Mouse (Mus musculus): Measurements from ENCODE around the gene Aplp1. TPM values are rescaled to one million over a fixed set of nuclear protein-coding genes. Genes with fewer than 3 reads are reported as not detected.

Gene Aplp1
- polyA plus RNA-seq, 2 experiments = 2.9 to 3.5 TPM

DNA sequence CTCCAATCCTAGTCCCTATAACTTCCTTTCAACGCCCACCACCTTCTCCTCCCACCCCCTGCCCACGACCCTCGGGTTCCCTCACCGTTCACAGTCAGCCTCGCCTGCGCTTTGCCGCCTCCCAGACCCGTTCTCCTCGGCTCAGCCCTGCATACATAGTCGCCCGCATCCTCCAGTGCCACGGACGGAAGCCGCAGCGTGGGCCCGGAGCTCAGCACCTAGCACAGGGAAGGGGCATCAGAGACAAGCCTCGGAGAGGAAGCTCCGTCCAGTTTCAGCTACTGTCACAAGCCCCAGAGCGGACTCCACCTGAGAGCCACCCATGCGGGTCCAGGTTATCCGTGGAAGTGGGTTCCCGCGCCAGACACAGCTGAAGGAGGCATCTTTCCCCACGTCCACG, 8.0 kb upstream of the Aplp1 start:
- Histone ChIP-seq H3K27me3 (ENCODE audit: control insufficient read depth, insufficient read depth, low read length) (peaks cover 53% of the 10 kb centered on the region), H3K9ac (replicated peaks) (no peak overlapping the region), H3K4me1 (replicated peaks; ENCODE audit: control insufficient read depth in 2 of 2, insufficient read depth in 2 of 2, low read length in 1 of 2) (no peaks in the 10 kb centered on the region), H3K27ac (no peak overlapping the region), H3K4me2 (ENCODE audit: low read depth) (no peak overlapping the region; the same call in 1 of the 2 replicates), H3K9me3 (ENCODE audit: control insufficient read depth, low read length) (no peaks in the 10 kb centered on the region), H3K4me3 (ENCODE audit: insufficient read depth in 1 of 2, low read depth in 2 of 2, low read length in 2 of 2) (no peak overlapping the region), H3K36me3 (replicated peaks; ENCODE audit: control insufficient read depth, insufficient read depth, low read depth) (no peaks in the 10 kb centered on the region)
- DNase-seq (ENCODE audit: low read depth in 3 of 3, low spot score in 3 of 3) = no peak
- 18% methylated on average over 25 of the region's 25 CpGs for WGBS (ENCODE audit: insufficient replicate concordance)
- no peak for ATAC-seq (ENCODE audit: insufficient read depth)
- no peak for TF ChIP-seq CTCF (IDR thresholded peaks at IDR 0.05; ENCODE audit: low read depth)
- TF ChIP-seq EP300 (IDR thresholded peaks at IDR 0.05; ENCODE audit: low read depth) = no peak

GRCm38 (mm10) chr7:30450241-30450640, 4.9 kb upstream of the Aplp1 start:
- no peak overlapping the region for H3K4me3 ChIP-seq (ENCODE audit: insufficient read depth in 1 of 2, low read depth in 2 of 2, low read length in 2 of 2)
- WGBS (ENCODE audit: insufficient replicate concordance) = 50% methylated on average over 7 of the region's 7 CpGs
- no peak for DNase-seq (ENCODE audit: low read depth in 3 of 3, low spot score in 3 of 3)
- H3K9ac ChIP-seq (replicated peaks) = no peak overlapping the region
- no peak overlapping the region for H3K27ac ChIP-seq
- no peak for ATAC-seq (ENCODE audit: insufficient read depth)
- H3K27me3 ChIP-seq (ENCODE audit: control insufficient read depth, insufficient read depth, low read length) = peaks cover 31% of the 10 kb centered on the region
- TF ChIP-seq CTCF (IDR thresholded peaks at IDR 0.05; ENCODE audit: low read depth) (no peak), EP300 (IDR thresholded peaks at IDR 0.05; ENCODE audit: low read depth) (no peak)
- H3K4me1 ChIP-seq (replicated peaks; ENCODE audit: control insufficient read depth in 2 of 2, insufficient read depth in 2 of 2, low read length in 1 of 2) = no peaks in the 10 kb centered on the region
- H3K36me3 ChIP-seq (replicated peaks; ENCODE audit: control insufficient read depth, insufficient read depth, low read depth) = no peaks in the 10 kb centered on the region
- H3K9me3 ChIP-seq (ENCODE audit: control insufficient read depth, low read length) = no peaks in the 10 kb centered on the region
- H3K4me2 ChIP-seq (ENCODE audit: low read depth) = no peak overlapping the region

- Histone ChIP-seq H3K9ac (replicated peaks) (no peak overlapping the region), H3K4me3 (ENCODE audit: insufficient read depth in 1 of 2, low read depth in 2 of 2, low read length in 2 of 2) (peak overlapping the region; percentile 24 to 58; a peak in 3 of 4 replicates)
- no peak for DNase-seq (ENCODE audit: low read depth in 3 of 3, low spot score in 3 of 3)
Measured at GRCm38 (mm10) chr7:30444154-30444970, 973 bp downstream of the Aplp1 start.

GRCm38 (mm10) chr7:30443696-30444095, 1.6 kb downstream of the Aplp1 start:
- H3K9ac ChIP-seq (replicated peaks) = no peak overlapping the region
- DNase-seq (ENCODE audit: low read depth in 3 of 3, low spot score in 3 of 3) (no peak), ATAC-seq (ENCODE audit: insufficient read depth) (no peak)
- H3K27ac ChIP-seq = no peak overlapping the region
- 19% methylated on average over 9 of the region's 9 CpGs for WGBS (ENCODE audit: insufficient replicate concordance)
- no peak overlapping the region for H3K4me3 ChIP-seq (ENCODE audit: insufficient read depth in 1 of 2, low read depth in 2 of 2, low read length in 2 of 2)
- H3K4me1 ChIP-seq (replicated peaks; ENCODE audit: control insufficient read depth in 2 of 2, insufficient read depth in 2 of 2, low read length in 1 of 2) = no peaks in the 10 kb centered on the region; a peak in 1 of 4 replicates
- no peaks in the 10 kb centered on the region for H3K9me3 ChIP-seq (ENCODE audit: control insufficient read depth, low read length)
- no peak for TF ChIP-seq EP300 (IDR thresholded peaks at IDR 0.05; ENCODE audit: low read depth)
- no peak for TF ChIP-seq CTCF (IDR thresholded peaks at IDR 0.05; ENCODE audit: low read depth)
- H3K27me3 ChIP-seq (ENCODE audit: control insufficient read depth, insufficient read depth, low read length) = peaks cover 25% of the 10 kb centered on the region
- no peak overlapping the region; the same call in 1 of the 2 replicates for H3K4me2 ChIP-seq (ENCODE audit: low read depth)
- no peaks in the 10 kb centered on the region for H3K36me3 ChIP-seq (replicated peaks; ENCODE audit: control insufficient read depth, insufficient read depth, low read depth)

More at GRCm38 (mm10) chr7:30444154-30444970, 973 bp downstream of the Aplp1 start:
- Histone ChIP-seq H3K27ac (no peak overlapping the region), H3K4me2 (ENCODE audit: low read depth) (peak overlapping the region; percentile 59), H3K9me3 (ENCODE audit: control insufficient read depth, low read length) (no peaks in the 10 kb centered on the region), H3K36me3 (replicated peaks; ENCODE audit: control insufficient read depth, insufficient read depth, low read depth) (no peaks in the 10 kb centered on the region), H3K27me3 (ENCODE audit: control insufficient read depth, insufficient read depth, low read length) (peaks cover 25% of the 10 kb centered on the region), H3K4me1 (replicated peaks; ENCODE audit: control insufficient read depth in 2 of 2, insufficient read depth in 2 of 2, low read length in 1 of 2) (no peaks in the 10 kb centered on the region; a peak in 1 of 4 replicates)
- ATAC-seq (ENCODE audit: insufficient read depth) = no peak
- 2% methylated on average over 38 of the region's 38 CpGs for WGBS (ENCODE audit: insufficient replicate concordance)
- no peak for TF ChIP-seq CTCF (IDR thresholded peaks at IDR 0.05; ENCODE audit: low read depth)
- TF ChIP-seq EP300 (IDR thresholded peaks at IDR 0.05; ENCODE audit: low read depth) = no peak

DNA sequence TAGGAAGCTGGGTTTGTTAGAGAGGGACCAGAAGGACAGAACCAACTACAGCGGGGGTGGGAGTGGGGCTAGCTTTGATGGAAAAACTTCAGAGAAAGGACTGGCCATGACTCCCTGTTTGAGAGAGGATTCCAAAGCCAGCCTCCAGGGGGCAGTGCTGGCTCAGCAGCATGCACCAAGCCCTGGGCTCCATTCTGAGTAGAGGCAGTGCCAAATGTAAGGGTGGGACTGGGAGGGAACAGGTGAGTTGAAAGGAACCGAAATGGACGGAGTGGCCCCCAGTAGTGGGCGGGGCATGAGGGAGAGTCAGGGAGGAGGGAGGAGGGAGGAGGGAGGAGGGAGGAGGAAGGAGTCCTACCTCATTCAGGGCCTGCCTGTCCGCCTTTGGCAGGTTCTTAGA, 4.6 kb downstream of the Aplp1 start:
- no peak overlapping the region for H3K9ac ChIP-seq (replicated peaks)
- H3K4me1 ChIP-seq (replicated peaks; ENCODE audit: control insufficient read depth in 2 of 2, insufficient read depth in 2 of 2, low read length in 1 of 2) = no peaks in the 10 kb centered on the region; a peak in 1 of 4 replicates
- H3K36me3 ChIP-seq (replicated peaks; ENCODE audit: control insufficient read depth, insufficient read depth, low read depth) = no peaks in the 10 kb centered on the region
- DNase-seq (ENCODE audit: low read depth in 3 of 3, low spot score in 3 of 3) = no peak
- TF ChIP-seq CTCF (IDR thresholded peaks at IDR 0.05; ENCODE audit: low read depth) (peak; percentile 86), EP300 (IDR thresholded peaks at IDR 0.05; ENCODE audit: low read depth) (no peak)
- no peak overlapping the region for H3K4me3 ChIP-seq (ENCODE audit: insufficient read depth in 1 of 2, low read depth in 2 of 2, low read length in 2 of 2)
- ATAC-seq (ENCODE audit: insufficient read depth) = no peak
- no peaks in the 10 kb centered on the region for H3K9me3 ChIP-seq (ENCODE audit: control insufficient read depth, low read length)
- no peak overlapping the region for H3K4me2 ChIP-seq (ENCODE audit: low read depth)
- WGBS (ENCODE audit: insufficient replicate concordance) = 25% methylated on average over 4 of the region's 5 CpGs
- H3K27me3 ChIP-seq (ENCODE audit: control insufficient read depth, insufficient read depth, low read length) = peaks cover 20% of the 10 kb centered on the region
- no peak overlapping the region for H3K27ac ChIP-seq
